Mouse (Mus musculus) midbrain, embryonic 10.5 days (tissue): ENCODE data around the gene Heatr1. TPM values are rescaled to one million over a fixed set of nuclear protein-coding genes. Genes with fewer than 3 reads are reported as not detected.

Experiments used
- DNase-seq: peaks from one replicate; pipeline ENCODE4 v3.0.0-alpha.2; 2017; ENCODE audit warnings: low spot score
- H3K27ac ChIP-seq: fragments of 300-500 bp; sonication (generic); replicated peaks from 2 replicates; pipeline ENCODE4 v1.5.1; 2016; ENCODE audit warnings: mild to moderate bottlenecking
- H3K27me3 ChIP-seq: fragments of 300-500 bp; sonication (generic); 2 replicates; pipeline ENCODE4 v1.6.1; 2016; ENCODE audit warnings: low read depth, mild to moderate bottlenecking; ENCODE audit not compliant: poor library complexity, severe bottlenecking
- H3K36me3 ChIP-seq: fragments of 300-500 bp; sonication (generic); 2 replicates; pipeline ENCODE4 v1.6.1; 2016; ENCODE audit warnings: mild to moderate bottlenecking, moderate library complexity
- H3K4me1 ChIP-seq: fragments of 300-500 bp; sonication (generic); 2 replicates; pipeline ENCODE4 v1.6.1; 2016
- H3K4me3 ChIP-seq: fragments of 300-500 bp; sonication (generic); 2 replicates; pipeline ENCODE4 v1.5.1; 2016; ENCODE audit warnings: mild to moderate bottlenecking, moderate library complexity
- H3K9me3 ChIP-seq: fragments of 300-500 bp; sonication (generic); replicated peaks from 2 replicates; pipeline ENCODE4 v1.6.1; 2016; ENCODE audit warnings: mild to moderate bottlenecking
- WGBS: fragments of 180-500 bp; shearing (Covaris S2); methylation state at CpG from one replicate; pipeline ENCODE4 v1.1.7; 2016; 5-methylcytosine and 5-hydroxymethylcytosine counted together
- polyA plus RNA-seq: library from polyadenylated mRNA; unstranded; fragments of >200 nt; fragmentation: Nextera tagmentation; extraction: Ambion mirVana; gene quantifications from 2 replicates; pipeline ENCODE4 v1.2.1, GENCODE M21; 2016

Heatr1 gene
- polyA plus RNA-seq, 1 experiment from 2014 or later: 37.4 TPM

GRCm38 (mm10) chr13:12408343-12409066, 13.7 kb downstream of the Heatr1 start:
- WGBS: 95% methylated on average over 9 of the region's 9 CpGs
- Histone ChIP-seq H3K27me3 (no peaks in the 10 kb centered on the region), H3K4me3 (no peak overlapping the region), H3K27ac (no peak overlapping the region), H3K9me3 (no peaks in the 10 kb centered on the region), H3K4me1 (no peaks in the 10 kb centered on the region), H3K36me3 (peaks cover 93% of the 10 kb centered on the region)
- DNase-seq: no peak

GRCm38 (mm10) chr13:12412016-12412415, 17.2 kb downstream of the Heatr1 start:
- 92% methylated on average over 8 of the region's 8 CpGs for WGBS

GRCm38 (mm10) chr13:12420596-12420995, 25.8 kb downstream of the Heatr1 start:
- H3K36me3 ChIP-seq: peaks cover 100% of the 10 kb centered on the region
- no peaks in the 10 kb centered on the region for H3K9me3 ChIP-seq
- H3K27ac ChIP-seq: no peak overlapping the region
- DNase-seq: no peak
- no peaks in the 10 kb centered on the region for H3K4me1 ChIP-seq
- WGBS: 95% methylated on average over 9 of the region's 9 CpGs
- H3K4me3 ChIP-seq: no peak overlapping the region
- H3K27me3 ChIP-seq: no peaks in the 10 kb centered on the region

More at GRCm38 (mm10) chr13:12412016-12412415, 17.2 kb downstream of the Heatr1 start:
- no peak overlapping the region for H3K27ac ChIP-seq
- DNase-seq: no peak
- no peak overlapping the region for H3K4me3 ChIP-seq
- peaks cover 95% of the 10 kb centered on the region for H3K36me3 ChIP-seq
- H3K4me1 ChIP-seq: no peaks in the 10 kb centered on the region
- no peaks in the 10 kb centered on the region for H3K27me3 ChIP-seq
- H3K9me3 ChIP-seq: no peaks in the 10 kb centered on the region

- H3K36me3 ChIP-seq: peaks cover 100% of the 10 kb centered on the region
- H3K9me3 ChIP-seq: no peaks in the 10 kb centered on the region
- H3K27ac ChIP-seq: no peak overlapping the region
- WGBS: 95% methylated on average over 13 of the region's 13 CpGs
- no peak for DNase-seq
- no peak overlapping the region for H3K4me3 ChIP-seq
- H3K27me3 ChIP-seq: no peaks in the 10 kb centered on the region
- no peaks in the 10 kb centered on the region for H3K4me1 ChIP-seq
These were observed 33.7 kb downstream of the Heatr1 start for GRCm38 (mm10) chr13:12428556-12428955.

GRCm38 (mm10) chr13:12433843-12434242, 39.0 kb downstream of the Heatr1 start:
- DNase-seq: no peak
- 92% methylated on average over 5 of the region's 5 CpGs for WGBS
- Histone ChIP-seq H3K4me3 (no peak overlapping the region), H3K9me3 (no peaks in the 10 kb centered on the region), H3K27ac (no peak overlapping the region), H3K36me3 (peaks cover 99% of the 10 kb centered on the region), H3K4me1 (no peaks in the 10 kb centered on the region), H3K27me3 (no peaks in the 10 kb centered on the region)

GRCm38 (mm10) chr13:12439586-12439985, 44.8 kb downstream of the Heatr1 start:
- no peaks in the 10 kb centered on the region for H3K9me3 ChIP-seq
- H3K36me3 ChIP-seq: peaks cover 69% of the 10 kb centered on the region
- no peak overlapping the region for H3K4me3 ChIP-seq
- no peaks in the 10 kb centered on the region for H3K4me1 ChIP-seq
- no peaks in the 10 kb centered on the region for H3K27me3 ChIP-seq
- no peak for DNase-seq
- no peak overlapping the region for H3K27ac ChIP-seq
- WGBS: 94% methylated on average over 3 of the region's 3 CpGs

- Histone ChIP-seq H3K4me3 (no peak overlapping the region), H3K27me3 (no peaks in the 10 kb centered on the region), H3K4me1 (no peaks in the 10 kb centered on the region), H3K36me3 (peaks cover 57% of the 10 kb centered on the region), H3K27ac (no peak overlapping the region), H3K9me3 (no peaks in the 10 kb centered on the region)
- WGBS: 93% methylated on average over 6 of the region's 6 CpGs
- DNase-seq: no peak
These were observed 46.0 kb downstream of the Heatr1 start for GRCm38 (mm10) chr13:12440813-12441212.

- Histone ChIP-seq H3K27me3 (no peaks in the 10 kb centered on the region), H3K9me3 (no peaks in the 10 kb centered on the region), H3K36me3 (peaks cover 46% of the 10 kb centered on the region), H3K4me3 (no peak overlapping the region), H3K27ac (no peak overlapping the region), H3K4me1 (no peaks in the 10 kb centered on the region)
- 89% methylated on average over 2 of the region's 2 CpGs for WGBS
- no peak for DNase-seq
These were observed 47.3 kb downstream of the Heatr1 start for GRCm38 (mm10) chr13:12442008-12442587.

GRCm38 (mm10) chr13:12453150-12453549, 58.3 kb downstream of the Heatr1 start:
- H3K36me3 ChIP-seq: no peaks in the 10 kb centered on the region
- H3K4me1 ChIP-seq: no peaks in the 10 kb centered on the region
- no peaks in the 10 kb centered on the region for H3K9me3 ChIP-seq
- H3K4me3 ChIP-seq: no peak overlapping the region
- H3K27ac ChIP-seq: no peak overlapping the region
- 89% methylated on average over 14 of the region's 14 CpGs for WGBS
- no peaks in the 10 kb centered on the region for H3K27me3 ChIP-seq
- DNase-seq: no peak

- Histone ChIP-seq H3K27ac (no peak overlapping the region), H3K27me3 (no peaks in the 10 kb centered on the region), H3K36me3 (no peaks in the 10 kb centered on the region), H3K9me3 (no peaks in the 10 kb centered on the region), H3K4me3 (no peak overlapping the region), H3K4me1 (no peaks in the 10 kb centered on the region)
- no peak for DNase-seq
- WGBS: 82% methylated on average over 7 of the region's 7 CpGs
These were observed 60.0 kb downstream of the Heatr1 start for GRCm38 (mm10) chr13:12454686-12455390.

- no peak overlapping the region for H3K27ac ChIP-seq
- DNase-seq: no peak
- 81% methylated on average over 7 of the region's 7 CpGs for WGBS
These were observed 61.9 kb downstream of the Heatr1 start for GRCm38 (mm10) chr13:12456711-12457110.

GRCm38 (mm10) chr13:12460443-12460842, 65.6 kb downstream of the Heatr1 start:
- no peak for DNase-seq
- Histone ChIP-seq H3K27ac (0 out of 2 replicates have a peak overlapping the region, but pooled peaks have one; percentile 84), H3K9me3 (no peaks in the 10 kb centered on the region), H3K4me3 (peak overlapping the region; percentile 86), H3K4me1 (peaks cover 16% of the 10 kb centered on the region), H3K36me3 (no peaks in the 10 kb centered on the region), H3K27me3 (no peaks in the 10 kb centered on the region)
- 11% methylated on average over 8 of the region's 8 CpGs for WGBS

More at GRCm38 (mm10) chr13:12456711-12457110, 61.9 kb downstream of the Heatr1 start:
- Histone ChIP-seq H3K27me3 (no peaks in the 10 kb centered on the region), H3K36me3 (no peaks in the 10 kb centered on the region), H3K9me3 (no peaks in the 10 kb centered on the region), H3K4me3 (no peak overlapping the region), H3K4me1 (peaks cover 11% of the 10 kb centered on the region)
